Mouse (Mus musculus): ENCODE measurements at regions not wholly inside any gene's neighbourhood (a gene's known extent, or its start where the extent isn't known, plus 50 kb on each side); places are given as distances from the start of the nearest gene placed in this dataset.

DNA sequence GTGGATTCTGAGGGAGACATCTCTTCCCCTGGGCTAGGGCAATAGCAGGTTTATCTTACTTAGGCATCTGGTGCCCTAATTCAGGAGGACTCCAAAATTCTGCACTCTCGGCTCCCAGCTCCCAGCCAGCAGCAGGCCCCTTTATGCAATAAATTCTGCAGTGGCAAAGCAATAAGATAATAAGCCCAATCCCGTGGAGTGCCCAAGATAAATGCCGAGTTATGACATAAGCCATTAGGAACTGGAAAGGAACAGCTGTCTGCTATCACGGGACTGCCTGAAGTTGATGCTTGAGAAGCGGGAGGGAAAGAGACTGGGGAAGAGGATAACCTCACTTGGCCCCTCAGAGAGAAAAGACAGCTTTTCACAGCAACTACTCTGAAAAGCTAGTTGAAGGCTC is 159.0 kb downstream of the 1190002N15Rik start:
- no peak for TF ChIP-seq POLR2A (IDR thresholded peaks at IDR 0.05; ENCODE audit: borderline replicate concordance, extremely low read depth, low read depth, low read length)
- no peak for TF ChIP-seq CTCF (IDR thresholded peaks at IDR 0.05; ENCODE audit: insufficient read depth, low read length)
